Mouse (Mus musculus) urinary bladder, postnatal 25 days (tissue): ENCODE results near the gene Fam187b.
"Not testable (repeated sequence)": the region's sequence is repeated elsewhere in the genome, so short reads cannot be mapped to it uniquely, and the experiment has no call there.

Experiments
- DNase-seq: peaks from one replicate; pipeline ENCODE4 v3.0.0; 2022; ENCODE audit warnings: low spot score

Gene Fam187b

DNA sequence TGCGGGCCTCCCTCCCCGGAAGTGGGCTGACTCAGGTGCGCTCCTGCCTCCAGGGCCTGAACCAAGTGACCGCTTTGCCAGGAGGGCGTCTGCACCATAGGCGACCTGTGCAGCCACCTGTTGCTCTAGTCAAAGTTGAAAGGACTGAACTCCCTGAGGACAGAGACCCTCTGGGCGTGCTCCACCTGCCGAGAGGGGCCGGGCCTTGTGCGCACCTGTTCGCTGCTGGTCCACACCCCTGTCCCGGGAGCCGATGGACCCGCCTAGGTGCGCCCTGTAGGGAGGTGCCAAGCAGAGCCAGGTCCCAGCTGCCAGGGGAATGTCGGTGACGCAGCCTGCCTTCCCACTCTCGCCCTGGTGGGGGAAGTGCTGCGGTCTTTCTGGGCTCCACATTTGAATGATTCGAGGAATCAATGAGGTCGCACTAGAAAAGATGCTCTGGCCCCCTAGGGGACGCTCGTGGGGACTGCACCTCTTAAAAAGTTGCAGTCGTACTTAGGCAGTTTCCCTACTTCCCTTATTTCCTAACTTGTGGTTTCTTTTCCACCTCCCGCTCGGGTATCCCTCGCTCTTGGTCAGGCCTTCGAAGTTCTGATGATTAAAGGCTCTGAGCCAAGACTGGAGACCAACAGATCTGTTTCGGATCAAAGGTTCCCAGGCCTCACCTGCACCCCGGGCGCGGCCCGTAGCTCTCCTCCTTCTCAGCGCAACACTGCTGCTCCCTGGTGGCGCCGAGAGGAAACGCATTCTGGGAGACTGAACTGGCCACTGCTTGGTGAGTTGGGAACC, at the start of gene Fam187b:
Gene Fam187b (plus strand): TSS at position 290 of the 789 bp plus-strand sequence.
- DNase-seq = peak; percentile 90

DNA sequence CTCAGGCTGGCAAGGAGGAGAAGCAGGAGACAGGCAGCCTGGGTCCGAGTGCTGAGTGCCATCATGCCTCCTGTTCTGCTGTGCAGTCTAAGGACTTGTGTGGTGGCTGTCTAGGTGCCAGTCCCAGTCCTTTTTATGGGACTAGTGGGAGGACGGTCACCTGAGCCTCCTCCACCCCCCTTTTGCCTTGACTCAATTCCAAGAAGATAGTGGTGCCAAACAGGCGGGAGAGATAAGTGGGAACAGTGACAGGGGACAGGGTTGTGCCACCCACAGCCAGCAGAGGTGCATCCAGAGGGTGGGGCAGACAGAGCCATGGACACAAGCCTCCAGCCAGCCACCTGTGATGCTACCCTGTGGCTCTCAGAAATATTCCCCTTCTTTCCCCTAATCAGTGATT, 49.5 kb upstream of the Fam187b start:
- DNase-seq = no peak

DNA sequence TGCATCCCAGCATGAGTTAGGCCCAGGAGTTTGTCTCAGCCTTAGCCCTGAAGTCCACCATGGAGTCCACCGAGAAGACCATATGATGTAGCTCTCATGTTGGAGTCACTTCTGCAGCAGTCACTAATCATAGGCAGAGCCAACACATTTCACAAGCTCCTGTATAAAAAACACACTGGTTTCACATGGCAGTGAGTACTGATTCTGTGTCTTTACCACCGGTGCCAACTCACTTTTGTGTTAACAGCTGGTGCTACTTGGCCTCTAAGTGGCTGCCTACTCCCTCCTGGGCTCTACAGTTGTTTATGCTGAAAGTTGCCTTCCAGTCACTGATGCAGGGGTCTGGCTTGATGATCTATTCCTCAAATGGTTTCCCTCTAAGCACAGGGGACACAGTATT, 49.0 kb upstream of the Fam187b start, which contains the start of gene Hamp2:
Gene Hamp2 (minus strand): TSS at position 101 of the 400 bp plus-strand sequence.
- DNase-seq = not testable (repeated sequence)

GRCm38 (mm10) chr7:30935422-30936099, 38.0 kb upstream of the Fam187b start:
- DNase-seq = not testable (repeated sequence)

- not testable (repeated sequence) for DNase-seq
Observed at GRCm38 (mm10) chr7:30940070-30940469, 33.5 kb upstream of the Fam187b start.

GRCm38 (mm10) chr7:30942365-30942764, 31.2 kb upstream of the Fam187b start:
- DNase-seq = not testable (repeated sequence)

DNA sequence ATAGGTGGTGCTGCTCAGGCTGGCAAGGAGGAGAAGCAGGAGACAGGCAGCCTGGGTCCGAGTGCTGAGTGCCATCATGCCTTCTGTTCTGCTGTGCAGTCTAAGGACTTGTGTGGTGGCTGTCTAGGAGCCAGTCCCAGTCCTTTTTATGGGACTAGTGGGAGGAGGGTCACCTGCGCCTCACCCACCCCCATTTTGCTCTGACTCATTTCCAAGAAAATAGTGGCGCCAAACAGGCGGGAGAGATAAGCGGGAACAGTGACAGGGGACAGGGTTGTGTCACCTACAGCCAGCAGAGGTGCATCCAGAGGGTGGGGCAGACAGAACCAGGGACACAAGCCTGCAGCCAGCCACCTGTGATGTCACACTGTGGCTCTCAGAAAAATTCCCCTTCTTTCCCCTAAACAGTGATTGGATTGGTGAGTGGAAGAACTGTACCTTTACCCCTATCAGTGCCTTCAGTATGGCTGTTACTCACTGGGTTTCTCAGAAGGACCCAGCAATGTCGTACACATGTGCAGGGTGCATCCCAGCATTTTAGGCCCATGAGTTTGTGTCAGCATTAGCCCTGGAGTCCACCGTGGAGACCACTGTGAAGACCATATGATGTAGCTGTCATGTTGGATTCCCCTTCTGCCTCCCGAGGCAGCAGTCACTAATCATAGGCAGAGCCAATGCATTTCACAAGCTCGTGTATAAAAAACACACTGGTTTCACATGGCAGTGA, 29.5 kb upstream of the Fam187b start, which contains the start of gene Hamp:
Gene Hamp (minus strand): TSS at position 124 of the 727 bp plus-strand sequence.
- DNase-seq = no peak

- DNase-seq = not testable (repeated sequence)
Observed at GRCm38 (mm10) chr7:30944706-30945105, 28.9 kb upstream of the Fam187b start.

GRCm38 (mm10) chr7:30945466-30945865, 28.1 kb upstream of the Fam187b start:
- not testable (repeated sequence) for DNase-seq

- DNase-seq = no peak
Observed at GRCm38 (mm10) chr7:30945876-30946275, 27.7 kb upstream of the Fam187b start.

DNA sequence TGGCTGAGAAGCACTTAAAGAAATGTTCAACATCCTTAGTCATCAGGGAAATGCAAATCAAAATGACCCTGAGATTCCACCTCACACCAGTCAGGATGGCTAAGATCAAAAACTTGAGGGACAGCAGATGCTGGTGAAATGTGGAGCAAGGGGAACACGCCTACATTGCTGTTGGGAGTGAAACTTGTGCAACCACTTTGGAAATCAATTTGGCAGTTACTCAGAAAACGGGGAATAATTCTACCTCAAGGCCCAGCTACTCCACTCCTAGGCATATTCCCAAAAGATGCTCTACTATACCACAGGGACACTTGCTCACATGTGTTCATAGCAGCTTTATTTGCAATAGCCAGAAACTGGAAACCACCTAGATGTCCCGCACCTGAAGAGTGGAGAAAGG, 23.7 kb upstream of the Fam187b start:
- DNase-seq = not testable (repeated sequence)

DNA sequence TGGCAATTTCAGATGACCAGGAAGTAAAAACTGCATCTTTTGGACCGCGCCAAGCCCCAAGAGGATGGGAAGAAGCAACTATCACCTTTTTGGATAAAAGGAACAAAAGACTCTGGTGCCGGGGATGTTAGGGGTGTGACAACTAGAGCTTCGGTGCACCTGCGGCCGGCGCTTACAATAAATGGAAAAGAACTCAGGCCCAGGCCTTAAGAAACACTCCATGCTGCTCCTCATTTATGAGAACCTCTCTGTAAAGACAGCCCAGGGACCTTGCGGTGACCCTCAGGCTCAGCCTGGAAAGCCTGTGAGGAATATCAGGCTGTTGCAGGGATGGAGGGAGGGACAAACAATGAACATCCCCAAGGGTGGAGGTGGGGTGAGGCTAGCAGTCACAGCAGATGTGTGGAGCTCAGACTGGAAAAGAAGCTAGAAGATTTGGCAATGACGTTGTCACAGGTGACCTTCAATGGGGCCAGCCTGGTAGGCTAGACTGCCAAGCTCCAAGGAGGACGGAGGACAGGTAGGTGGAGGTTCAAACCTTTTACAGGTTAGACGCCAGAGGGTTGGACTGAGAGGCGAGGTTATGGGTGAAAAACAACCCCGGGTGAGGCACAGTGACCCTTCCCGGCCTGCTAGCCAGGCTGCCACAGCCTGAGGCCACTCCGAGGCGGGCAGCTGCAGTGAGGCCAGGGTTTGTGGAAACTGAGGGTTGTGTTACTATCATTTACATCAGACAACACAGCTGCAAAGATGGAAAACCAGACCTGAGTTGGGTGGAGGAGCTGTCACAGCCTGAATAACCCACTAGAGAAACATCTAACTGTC, 20.9 kb upstream of the Fam187b start:
- no peak for DNase-seq

DNA sequence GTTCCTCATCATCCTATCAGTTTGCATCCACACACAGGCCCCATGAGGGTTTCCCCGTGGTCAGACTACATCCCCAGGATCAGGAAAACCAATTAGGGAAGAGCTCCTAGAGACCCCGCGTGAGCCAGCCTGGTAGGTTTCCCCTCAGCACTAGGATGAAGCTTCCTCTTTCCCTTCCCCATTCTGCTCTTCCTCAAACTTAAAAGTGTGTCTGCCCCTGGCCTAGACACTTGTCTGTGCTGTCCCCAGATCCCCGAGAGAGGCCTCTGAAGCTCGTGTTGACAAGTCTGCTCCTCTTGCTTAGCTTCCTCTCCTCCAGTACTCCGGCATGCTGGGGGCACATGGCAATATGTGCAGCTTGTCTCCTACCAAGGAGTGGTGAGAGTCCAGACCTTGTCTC, 20.1 kb upstream of the Fam187b start:
- DNase-seq = no peak

DNA sequence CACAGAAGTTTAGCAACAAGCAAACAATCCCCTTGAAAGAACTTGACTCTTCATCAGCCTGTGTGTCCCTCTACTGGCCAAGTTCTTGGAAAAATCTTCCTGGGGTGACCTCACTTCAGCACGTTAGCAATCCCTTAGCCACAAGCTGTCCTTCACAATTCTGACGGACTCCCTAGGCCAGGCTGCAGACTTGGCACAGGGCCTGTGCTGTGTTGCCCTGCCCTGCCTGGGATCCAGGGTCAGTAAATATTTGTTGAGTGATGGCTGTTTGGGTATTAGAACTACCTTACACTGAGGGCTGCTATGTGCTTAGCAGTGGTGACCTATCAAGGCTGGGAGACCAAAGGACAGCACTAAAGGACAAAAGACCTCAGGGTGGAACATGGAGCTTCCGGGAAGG, 19.6 kb upstream of the Fam187b start:
- no peak for DNase-seq

GRCm38 (mm10) chr7:30954971-30955520, 18.5 kb upstream of the Fam187b start:
- no peak for DNase-seq

- peak; percentile 85 for DNase-seq
Observed at GRCm38 (mm10) chr7:30955584-30956356, 17.8 kb upstream of the Fam187b start.

DNA sequence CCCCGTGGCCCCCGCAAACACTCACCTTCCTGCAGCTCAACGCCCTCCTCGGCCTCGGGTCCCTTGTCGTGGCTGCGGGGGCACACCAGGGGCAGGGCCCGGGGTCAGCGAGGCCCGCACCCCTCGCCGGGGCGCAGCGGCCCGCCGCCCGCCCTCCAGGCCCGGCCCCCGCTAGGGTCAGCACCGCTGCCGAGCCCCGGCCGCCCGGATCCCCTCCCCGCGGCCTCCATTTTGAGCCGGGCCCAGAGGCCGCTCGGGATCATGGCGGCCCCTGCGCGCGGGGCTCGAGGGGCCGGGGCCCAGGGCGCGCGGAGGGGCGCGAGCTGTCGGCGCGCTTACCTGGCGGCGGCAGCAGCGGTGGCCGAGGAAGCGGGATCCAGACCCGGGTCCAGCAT, 17.2 kb upstream of the Fam187b start:
- DNase-seq = peak; percentile 54

DNA sequence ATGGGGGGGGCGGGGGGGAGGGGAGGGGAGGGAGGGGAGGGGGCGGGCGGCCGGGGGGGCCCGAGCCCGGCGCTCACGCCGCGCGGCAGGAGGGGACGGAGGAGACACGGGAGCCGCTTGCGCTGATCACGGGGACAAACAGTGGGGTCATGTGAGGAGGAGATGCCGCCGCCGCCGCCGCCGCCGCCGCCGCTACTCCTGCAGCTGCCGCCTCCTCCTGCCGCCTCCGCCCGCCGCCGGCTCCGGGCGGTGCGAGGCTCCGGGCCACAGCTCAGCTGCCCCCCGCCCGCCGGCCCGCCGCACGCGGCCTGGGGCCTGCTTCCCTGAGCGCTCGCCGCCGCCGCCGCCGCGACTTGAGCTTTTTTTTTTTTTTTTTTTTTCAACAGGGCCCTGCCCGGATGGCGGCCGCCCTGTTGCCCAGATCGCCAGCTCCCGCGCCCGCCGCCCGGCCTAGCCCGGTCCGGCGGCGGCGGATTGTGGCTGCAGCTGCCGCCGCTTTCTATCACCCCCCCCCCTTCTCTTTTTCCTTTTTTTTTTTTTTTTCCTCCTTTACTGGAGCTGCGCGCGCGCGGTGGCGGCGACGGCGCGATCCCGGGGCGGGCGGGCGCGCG, 16.7 kb upstream of the Fam187b start, which contains the start of gene Usf2:
Gene Usf2 (minus strand): TSS at position 48 of the 611 bp plus-strand sequence.
- DNase-seq = peak; percentile 66

- peak; percentile 90 for DNase-seq
Observed at GRCm38 (mm10) chr7:30957367-30957783, 16.2 kb upstream of the Fam187b start.
